In the genomic region with DNA sequence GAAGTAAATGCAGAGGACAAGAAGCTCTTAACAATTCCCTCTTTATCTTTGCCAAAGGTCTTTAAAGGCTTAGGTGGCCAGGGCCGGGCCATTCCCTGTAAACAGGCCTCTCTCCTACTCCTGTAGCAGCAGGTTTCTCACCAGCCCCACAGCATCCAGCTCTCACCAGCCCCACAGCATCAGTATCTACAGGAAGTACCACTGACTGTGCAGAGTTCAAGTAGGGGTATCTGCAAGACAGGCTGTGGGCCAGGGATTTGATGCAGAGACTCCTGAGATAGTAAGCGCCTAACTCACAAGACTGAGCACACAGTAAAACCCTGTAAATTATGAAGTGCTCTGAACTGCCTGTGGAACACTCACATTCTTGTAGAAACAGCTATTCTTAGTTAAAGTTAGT, we compare ENCODE assay signal across 23 mouse cellular contexts. TPM values are rescaled to one million over a fixed set of nuclear protein-coding genes. Genes with fewer than 3 reads are reported as not detected.
DNase-seq lines count a peak whose midpoint lies in the region; ATAC-seq and TF ChIP-seq lines count a peak whose summit lies in the region.
"Had no signal": no experiment of that assay in that cellular context is flagged by ENCODE, and none has a peak within 500 bp of the region (broad histone marks: within the 10 kb centered on the region; RNA-seq: fewer than 3 reads in every experiment).

No protein-coding gene starts in this region.

- peak in 1 of 2 experiments; percentile 60; a peak in 2 of 4 replicates for TF ChIP-seq EP300 in MEL (IDR thresholded peaks at IDR 0.05; ENCODE audit: low read depth in 1 of 2, low read length in 2 of 2)
- TF ChIP-seq EP300 in liver, embryonic 14.5 days (IDR thresholded peaks at IDR 0.05; ENCODE audit: low read depth), result no peak

- peaks cover 19 to 36% of the 10 kb centered on the region in 2 experiments for H3K36me3 ChIP-seq in MEL (ENCODE audit: control insufficient read depth in 1 of 2, insufficient read depth in 2 of 2, low read length in 2 of 2)
- peaks cover 5% of the 10 kb centered on the region for H3K36me3 ChIP-seq in liver, embryonic 14.5 days (replicated peaks; ENCODE audit: control insufficient read depth, insufficient read depth, low read depth)

- no peak for TF ChIP-seq POLR2A in MEL (IDR thresholded peaks at IDR 0.05; ENCODE audit: control insufficient read depth in 1 of 2, insufficient read depth in 1 of 2, low read depth in 1 of 2, low read length in 2 of 2, poor library complexity in 1 of 2)

- H3K4me2 ChIP-seq in liver, embryonic 14.5 days (ENCODE audit: low read depth), result no peak overlapping the region
- H3K4me2 ChIP-seq: embryonic facial prominence, embryonic 12.5 days; forebrain, embryonic 12.5 days; heart, embryonic 11.5 days; heart, embryonic 15.5 days had no signal

- peak overlapping the region; percentile 48 for H3K27ac ChIP-seq in MEL (ENCODE audit: control insufficient read depth, low read depth, low read length)
- peak overlapping the region; percentile 47 for H3K27ac ChIP-seq in liver, embryonic 14.5 days
- H3K27ac ChIP-seq: embryonic facial prominence, embryonic 12.5 days; forebrain, embryonic 12.5 days; gastrocnemius, adult 2 months; heart, embryonic 15.5 days; hindbrain, embryonic 10.5 days had no signal

- peaks cover 21 to 23% of the 10 kb centered on the region in 2 experiments for H3K4me1 ChIP-seq in MEL (ENCODE audit: control insufficient read depth in 1 of 2, insufficient read depth in 2 of 2, low read length in 2 of 2)
- peaks cover 21% of the 10 kb centered on the region in 2 experiments for H3K4me1 ChIP-seq in liver, embryonic 14.5 days (replicated peaks; ENCODE audit: control insufficient read depth in 2 of 2, insufficient read depth in 2 of 2, low read length in 1 of 2)
- H3K4me1 ChIP-seq: embryonic facial prominence, embryonic 12.5 days; forebrain, embryonic 12.5 days; heart, embryonic 15.5 days; hindbrain, embryonic 10.5 days had no signal

- intact Hi-C loops in heart, postnatal 10 days (cut with DNase I), result no loop called here

- H3K79me2 ChIP-seq in MEL (ENCODE audit: control insufficient read depth, insufficient read depth, low read length, poor library complexity), result no peaks in the 10 kb centered on the region

- H3K4me3 ChIP-seq in MEL (ENCODE audit: control insufficient read depth in 1 of 2, insufficient read depth in 1 of 2, low read depth in 2 of 2, low read length in 2 of 2), result no peak overlapping the region
- no peak overlapping the region for H3K4me3 ChIP-seq in liver, embryonic 14.5 days (ENCODE audit: insufficient read depth in 1 of 2, low read depth in 2 of 2, low read length in 2 of 2)
- H3K4me3 ChIP-seq: embryonic facial prominence, embryonic 12.5 days; forebrain, embryonic 12.5 days; gastrocnemius, adult 2 months; heart, embryonic 15.5 days; hindbrain, embryonic 10.5 days had no signal

- TF ChIP-seq CTCF in MEL (IDR thresholded peaks at IDR 0.05 in 2 of 3, conservative IDR thresholded peaks at IDR 0.05 in 1 of 3; ENCODE audit: control insufficient read depth in 1 of 3, insufficient read depth in 1 of 3, low read depth in 2 of 3, low read length in 3 of 3, poor library complexity in 1 of 3, severe bottlenecking in 1 of 3), result no peak
- no peak for TF ChIP-seq CTCF in liver, embryonic 14.5 days (IDR thresholded peaks at IDR 0.05; ENCODE audit: low read depth)

- WGBS in liver, embryonic 14.5 days (ENCODE audit: insufficient replicate concordance), result 23% methylated on average over 2 of the region's 2 CpGs

- peak; percentile 71 for DNase-seq in MEL (ENCODE audit: low read depth, low spot score)
- DNase-seq in gonadal fat pad, adult 2 months (ENCODE audit: low read depth), result peak; percentile 9
- no peak for DNase-seq in liver, embryonic 14.5 days (ENCODE audit: low read depth in 3 of 3, low spot score in 3 of 3)
- no peak for DNase-seq in lung, postnatal 25 days (ENCODE audit: low spot score)
- no peak for DNase-seq in heart, postnatal 10 days
- DNase-seq in layer of hippocampus, postnatal 36 days, result no peak
- DNase-seq: adrenal gland, postnatal 14 days; cerebellum, adult 11-12 months; cerebellum, adult 9-10 months; cerebellum, postnatal 25 days; forebrain, postnatal 0 days; gastrocnemius, adult 2 months; gastrocnemius, postnatal 36 days; heart, adult 18-20 months had no signal

- TF ChIP-seq RAD21 in MEL (IDR thresholded peaks at IDR 0.05; ENCODE audit: low read depth, low read length), result no peak

- no peak for ATAC-seq in liver, embryonic 14.5 days (ENCODE audit: insufficient read depth)
- ATAC-seq in megakaryocyte progenitor cell, adult 5-6 weeks (replicated peaks; ENCODE audit: poor library complexity), result peak; percentile 29
- ATAC-seq: forebrain, postnatal 0 days; hindbrain, embryonic 16.5 days; inflammation-experienced regulatory T-cells, adult 6 months had no signal

- no peaks in the 10 kb centered on the region for H3K27me3 ChIP-seq in MEL (ENCODE audit: control insufficient read depth in 1 of 2, insufficient read depth in 2 of 2, low read length in 2 of 2)
- H3K27me3 ChIP-seq in liver, embryonic 14.5 days (ENCODE audit: control insufficient read depth, insufficient read depth, low read length), result no peaks in the 10 kb centered on the region
- H3K27me3 ChIP-seq: CH12.LX; embryonic facial prominence, embryonic 12.5 days; forebrain, embryonic 12.5 days; heart, embryonic 15.5 days had no signal

- no peaks in the 10 kb centered on the region for H3K9me3 ChIP-seq in MEL (replicated peaks; ENCODE audit: insufficient read depth, low read length)
- no peaks in the 10 kb centered on the region for H3K9me3 ChIP-seq in liver, embryonic 14.5 days (ENCODE audit: control insufficient read depth, low read length)
- H3K9me3 ChIP-seq: embryonic facial prominence, embryonic 12.5 days; forebrain, embryonic 12.5 days; heart, embryonic 15.5 days; hindbrain, embryonic 10.5 days had no signal

- no peak overlapping the region for H3K9ac ChIP-seq in MEL (ENCODE audit: control insufficient read depth, low read depth, low read length, poor library complexity, severe bottlenecking)
- H3K9ac ChIP-seq in liver, embryonic 14.5 days (replicated peaks), result no peak overlapping the region
- H3K9ac ChIP-seq: embryonic facial prominence, embryonic 12.5 days; forebrain, embryonic 12.5 days; forebrain, postnatal 0 days; heart, embryonic 15.5 days had no signal

TF ChIP-seq in MEL, 35 proteins besides CTCF, POLR2A, EP300 and RAD21:
- TF ChIP-seq HCFC1 (IDR thresholded peaks at IDR 0.05; ENCODE audit: low read depth, low read length) (no peak), TCF12 (IDR thresholded peaks at IDR 0.05; ENCODE audit: low read depth, low read length) (peak; percentile 53; the same call in 1 of the 2 replicates), ZC3H11A (IDR thresholded peaks at IDR 0.05; ENCODE audit: low read depth, low read length) (no peak), UBTF (IDR thresholded peaks at IDR 0.05; ENCODE audit: borderline replicate concordance, insufficient read depth, low read depth, low read length) (no peak), MYC (IDR thresholded peaks at IDR 0.05; ENCODE audit: low read depth, low read length) (no peak), E2F4 (IDR thresholded peaks at IDR 0.05; ENCODE audit: borderline replicate concordance, low read depth, low read length) (no peak), ELF1 (IDR thresholded peaks at IDR 0.05; ENCODE audit: low read depth, low read length) (0 out of 2 replicates have a peak, but pooled peaks have one; percentile 20), GATA1 (IDR thresholded peaks at IDR 0.05; ENCODE audit: low read depth, low read length) (peak; percentile 33; the same call in 1 of the 2 replicates), MYB (IDR thresholded peaks at IDR 0.05; ENCODE audit: low read depth, low read length) (no peak), NRF1 (IDR thresholded peaks at IDR 0.05; ENCODE audit: insufficient read depth, low read depth, low read length, poor library complexity, severe bottlenecking) (no peak), RCOR1 (IDR thresholded peaks at IDR 0.05; ENCODE audit: low read depth, low read length) (peak; percentile 50)

RNA-seq across cellular contexts. Expression of a gene that starts 31.9 kb away (rescaled TPM):
- 15.5 and 15.8 TPM in 2 replicates for total RNA-seq in MEL (2012; rRNA removed)
- polyA plus RNA-seq in MEL (2012; ENCODE audit: insufficient read depth in 1 of 2, insufficient read length in 2 of 2, low read depth in 1 of 2, low replicate concordance in 2 of 2, missing spikeins in 1 of 2), result 10 to 100 TPM in 1 of 2 experiments, not detected in 1; 15.1 TPM
- 1.7 and 1.9 TPM in 2 replicates for polyA plus RNA-seq in gonadal fat pad, adult 2 months (2012; rRNA removed)
- polyA plus RNA-seq in liver, embryonic 14.5 days (2012; rRNA removed), result 1.7 and 3.0 TPM in 2 replicates
- 6.0 and 6.9 TPM in 2 replicates for polyA plus RNA-seq in liver, embryonic 14.5 days (2014; fragmentation: Nextera tagmentation; extraction: Ambion mirVana)
- 12.0 and 12.6 TPM in 2 replicates for total RNA-seq in megakaryocyte progenitor cell, adult 5-6 weeks (2015)
- 16.3 and 17.1 TPM in 2 replicates for total RNA-seq in megakaryocyte progenitor cell, adult 5-6 weeks (2017)
- total RNA-seq in heart, postnatal 10 days (2021), result 1 to 10 TPM; 5.5 to 7.6 TPM
- total RNA-seq in layer of hippocampus, postnatal 36 days (2021), result 1 to 10 TPM; 7.0 to 7.6 TPM

Comparison
In these comparisons a context has a peak if more than half of its experiments do, and no peak if none do; other contexts are left out.
1. DNase-seq: peak in MEL (single experiment) and gonadal fat pad, adult 2 months (single experiment); none in liver, embryonic 14.5 days (0 of 3), lung, postnatal 25 days (single experiment), heart, postnatal 10 days (0 of 2) and layer of hippocampus, postnatal 36 days (0 of 2).